Mouse (Mus musculus) splenic B cell, adult 2 months (primary cell): ENCODE measurements at regions not wholly inside any gene's neighbourhood (a gene's known extent, or its start where the extent isn't known, plus 50 kb on each side); places are given as distances from the start of the nearest gene placed in this dataset.

ENCODE experiments used
- DNase-seq: peaks from one replicate; pipeline ENCODE4 v3.0.0-alpha.2; 2011; ENCODE audit warnings: low read depth, low spot score
- H3K27me3 ChIP-seq: 2 replicates; pipeline ENCODE4 v1.6.1; 2012; ENCODE audit warnings: mild to moderate bottlenecking, low read length, moderate library complexity, mixed read lengths; ENCODE audit not compliant: control insufficient read depth, poor library complexity, insufficient read depth, severe bottlenecking
- H3K36me3 ChIP-seq: 2 replicates; pipeline ENCODE4 v1.6.1; 2012; ENCODE audit warnings: mild to moderate bottlenecking, low read length, moderate library complexity, mixed read lengths; ENCODE audit not compliant: control insufficient read depth, poor library complexity, insufficient read depth, severe bottlenecking

- no peaks in the 10 kb centered on the region for H3K36me3 ChIP-seq
- DNase-seq = no peak
Observed at GRCm38 (mm10) chr2:131673351-131673750, 111.3 kb upstream of the Adra1d start.

DNA sequence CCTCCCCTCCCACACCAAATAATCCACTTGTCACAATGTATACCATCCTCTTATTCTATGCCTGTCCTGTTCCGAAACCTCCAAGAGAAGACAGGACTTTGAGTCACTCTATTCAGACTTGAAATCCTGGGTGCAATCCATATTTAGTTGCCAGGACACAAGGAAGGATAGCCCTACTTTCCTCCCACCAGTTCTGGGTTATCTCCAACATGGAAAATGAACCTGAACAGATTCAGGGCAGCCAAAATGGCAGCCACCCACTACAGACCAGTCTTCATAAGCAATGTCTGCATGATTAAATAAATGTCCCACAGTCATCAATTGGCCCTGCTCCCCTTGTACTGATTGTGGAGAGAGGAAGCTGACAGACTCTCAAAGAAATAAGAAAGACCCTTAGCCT, 110.6 kb upstream of the Adra1d start:
- Histone ChIP-seq H3K36me3 (no peaks in the 10 kb centered on the region), H3K27me3 (no peaks in the 10 kb centered on the region)
- no peak for DNase-seq

More at GRCm38 (mm10) chr2:131673351-131673750, 111.3 kb upstream of the Adra1d start:
- no peaks in the 10 kb centered on the region for H3K27me3 ChIP-seq

DNA sequence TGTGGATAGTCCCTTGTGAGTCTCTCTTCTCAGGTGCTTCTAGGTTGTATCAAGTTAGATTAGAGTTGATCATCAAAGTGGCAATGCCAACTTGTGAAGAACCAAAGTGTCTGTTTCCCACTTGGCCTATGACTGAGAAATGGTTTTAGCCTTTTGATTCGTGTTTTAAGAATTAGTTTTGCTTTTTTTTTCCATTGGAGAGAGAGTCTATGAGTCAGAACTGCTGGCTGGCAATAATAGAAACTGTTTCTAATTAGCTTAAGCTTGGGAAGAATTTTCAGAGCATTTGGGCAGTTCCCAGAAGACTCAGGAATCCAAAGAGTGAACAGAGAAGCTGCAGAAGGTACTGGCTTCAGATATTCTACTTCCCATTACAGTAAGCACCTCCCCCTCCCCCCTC, 110.1 kb upstream of the Adra1d start:
- Histone ChIP-seq H3K36me3 (no peaks in the 10 kb centered on the region), H3K27me3 (no peaks in the 10 kb centered on the region)
- DNase-seq = no peak

DNA sequence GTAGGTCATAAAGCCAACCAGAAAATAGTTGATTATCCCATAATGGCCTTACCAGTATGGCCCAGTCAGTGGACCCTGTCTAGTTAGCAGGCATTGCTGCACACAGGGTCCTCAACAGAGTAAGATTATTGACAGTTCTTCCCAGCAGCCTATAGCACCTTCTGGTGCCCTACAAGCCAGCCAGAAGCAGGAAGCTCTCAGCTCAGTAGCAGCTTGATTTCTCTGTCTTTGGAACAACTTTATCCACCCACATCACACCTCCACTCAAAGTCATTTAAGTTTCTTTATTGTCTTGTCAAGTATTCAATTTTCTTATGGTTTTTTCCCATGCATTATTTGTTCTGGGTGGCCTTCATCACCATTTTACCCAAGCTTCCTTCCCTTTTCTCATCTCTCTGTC, 108.8 kb upstream of the Adra1d start:
- H3K27me3 ChIP-seq = no peaks in the 10 kb centered on the region
- no peak for DNase-seq
- no peaks in the 10 kb centered on the region for H3K36me3 ChIP-seq

- Histone ChIP-seq H3K36me3 (no peaks in the 10 kb centered on the region), H3K27me3 (no peaks in the 10 kb centered on the region)
- no peak for DNase-seq
Observed at GRCm38 (mm10) chr2:131667874-131668273, 105.8 kb upstream of the Adra1d start.

DNA sequence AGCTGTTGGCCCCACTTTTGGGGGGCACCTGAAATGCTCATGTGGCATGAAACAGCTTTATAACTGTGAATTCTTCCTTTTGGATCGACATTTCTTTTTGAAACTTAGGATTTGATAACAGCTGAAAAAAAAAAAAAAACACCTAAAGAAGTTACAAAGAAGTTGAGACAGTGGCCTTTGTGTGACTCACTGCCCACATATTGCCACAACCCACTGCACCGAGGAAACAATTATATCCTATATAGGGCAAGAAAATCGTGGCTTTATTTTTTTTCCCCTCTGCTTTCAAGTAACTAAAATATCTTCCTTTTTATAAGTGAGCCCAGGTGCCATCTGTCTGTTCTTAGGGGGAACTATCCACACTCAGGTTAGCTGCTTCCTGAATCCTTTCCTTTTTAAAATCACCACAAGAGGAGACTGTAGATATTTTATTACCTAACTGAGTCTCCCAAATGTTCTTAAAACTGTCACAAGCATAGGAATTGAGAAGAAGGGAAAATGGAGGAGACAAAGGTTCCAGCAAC, 104.8 kb upstream of the Adra1d start:
- DNase-seq = no peak
- H3K36me3 ChIP-seq = no peaks in the 10 kb centered on the region
- no peaks in the 10 kb centered on the region for H3K27me3 ChIP-seq

DNA sequence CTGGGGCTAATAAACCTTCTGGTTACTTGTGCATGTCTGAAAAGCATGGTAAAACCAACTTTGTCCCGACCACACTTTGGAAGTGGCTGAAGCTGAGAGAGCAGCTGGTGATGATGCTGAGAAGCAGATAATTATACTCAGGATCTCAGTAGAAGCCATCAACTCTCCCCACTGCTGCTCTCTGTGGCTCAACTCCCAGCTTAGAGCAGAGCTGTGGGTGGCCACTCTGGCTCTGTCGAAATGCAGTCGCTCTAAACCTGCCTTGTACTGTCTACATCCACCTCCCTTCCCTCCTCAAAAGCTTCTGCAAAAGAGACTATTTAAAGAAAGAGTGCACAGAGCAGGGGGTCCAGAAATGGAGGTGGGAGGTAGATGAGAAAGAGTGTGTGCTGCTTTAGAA, 102.5 kb upstream of the Adra1d start:
- no peaks in the 10 kb centered on the region for H3K27me3 ChIP-seq
- DNase-seq = no peak
- no peaks in the 10 kb centered on the region for H3K36me3 ChIP-seq

- DNase-seq = no peak
- no peaks in the 10 kb centered on the region for H3K27me3 ChIP-seq
- no peaks in the 10 kb centered on the region for H3K36me3 ChIP-seq
Observed at GRCm38 (mm10) chr2:131663199-131663809, 101.2 kb upstream of the Adra1d start.

- no peaks in the 10 kb centered on the region for H3K36me3 ChIP-seq
- DNase-seq = no peak
- H3K27me3 ChIP-seq = no peaks in the 10 kb centered on the region
Observed at GRCm38 (mm10) chr2:131652197-131652596, 90.1 kb upstream of the Adra1d start.

DNA sequence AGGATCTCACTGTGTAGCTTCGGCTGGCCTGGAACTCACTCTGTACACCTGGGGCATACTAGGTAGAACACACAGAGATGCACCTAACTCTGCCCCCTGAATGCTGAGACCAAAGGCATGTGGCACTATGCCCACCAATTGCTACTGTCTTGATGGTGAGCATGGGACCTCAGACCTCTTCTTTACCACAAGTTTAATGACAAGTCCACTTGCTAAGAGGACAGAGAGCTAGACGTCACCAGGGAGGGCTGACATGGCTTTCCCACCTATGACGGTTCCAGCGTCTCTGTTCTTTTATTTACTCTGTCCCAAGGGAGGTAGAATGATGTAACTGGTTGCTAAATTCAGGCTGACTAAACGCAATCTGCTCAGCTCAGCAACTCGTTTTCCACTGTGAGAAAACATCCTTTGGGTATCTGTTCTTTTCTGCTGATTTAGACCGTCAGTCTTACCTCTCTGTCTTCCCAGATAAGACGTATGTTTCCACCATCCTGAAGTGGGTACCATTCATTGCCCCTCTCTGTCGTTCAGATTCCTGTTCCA, 88.6 kb upstream of the Adra1d start:
- Histone ChIP-seq H3K36me3 (no peaks in the 10 kb centered on the region), H3K27me3 (no peaks in the 10 kb centered on the region)
- DNase-seq = no peak

DNA sequence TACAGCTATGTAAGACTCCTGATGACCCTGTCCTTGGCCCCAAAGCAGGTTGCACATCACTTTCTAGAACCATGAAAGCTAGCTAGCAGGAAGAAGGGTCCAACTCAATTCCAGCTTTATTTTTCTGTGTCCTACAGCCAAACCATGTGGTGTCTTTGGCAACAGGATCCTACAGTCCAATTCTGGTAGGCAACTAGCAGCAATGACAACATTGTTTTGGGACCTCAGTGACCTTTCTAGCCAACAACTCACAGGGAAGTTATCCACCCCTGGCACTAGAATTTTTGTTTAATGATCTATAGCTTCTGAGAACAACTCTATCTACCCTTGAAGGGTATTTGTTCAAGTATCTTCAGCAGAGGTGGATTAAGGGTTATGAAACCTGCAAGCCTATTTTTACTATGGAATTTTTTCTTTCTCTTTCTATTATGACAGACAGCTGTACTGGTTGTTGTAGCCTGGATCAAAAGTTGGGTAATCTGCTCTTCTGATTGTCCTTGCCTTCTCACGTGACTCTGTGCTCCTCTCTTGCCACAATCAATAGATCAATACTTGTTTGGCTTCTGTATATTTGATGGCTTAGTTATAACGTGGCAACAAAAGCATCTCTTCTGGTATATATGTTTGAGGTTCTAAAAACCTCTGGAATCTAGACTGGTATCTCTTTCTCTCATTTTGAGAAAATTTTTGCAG, 82.2 kb upstream of the Adra1d start:
- no peaks in the 10 kb centered on the region for H3K27me3 ChIP-seq
- no peak for DNase-seq
- H3K36me3 ChIP-seq = no peaks in the 10 kb centered on the region

- H3K27me3 ChIP-seq = no peaks in the 10 kb centered on the region
- DNase-seq = no peak
Observed at GRCm38 (mm10) chr2:131642456-131642855, 80.4 kb upstream of the Adra1d start.

GRCm38 (mm10) chr2:131638996-131639605, 77.0 kb upstream of the Adra1d start:
- DNase-seq = no peak
- Histone ChIP-seq H3K36me3 (no peaks in the 10 kb centered on the region), H3K27me3 (no peaks in the 10 kb centered on the region)

More at GRCm38 (mm10) chr2:131642456-131642855, 80.4 kb upstream of the Adra1d start:
- H3K36me3 ChIP-seq = no peaks in the 10 kb centered on the region

- no peak for DNase-seq
- Histone ChIP-seq H3K36me3 (no peaks in the 10 kb centered on the region), H3K27me3 (no peaks in the 10 kb centered on the region)
Observed at GRCm38 (mm10) chr2:131635791-131636190, 73.7 kb upstream of the Adra1d start.

DNA sequence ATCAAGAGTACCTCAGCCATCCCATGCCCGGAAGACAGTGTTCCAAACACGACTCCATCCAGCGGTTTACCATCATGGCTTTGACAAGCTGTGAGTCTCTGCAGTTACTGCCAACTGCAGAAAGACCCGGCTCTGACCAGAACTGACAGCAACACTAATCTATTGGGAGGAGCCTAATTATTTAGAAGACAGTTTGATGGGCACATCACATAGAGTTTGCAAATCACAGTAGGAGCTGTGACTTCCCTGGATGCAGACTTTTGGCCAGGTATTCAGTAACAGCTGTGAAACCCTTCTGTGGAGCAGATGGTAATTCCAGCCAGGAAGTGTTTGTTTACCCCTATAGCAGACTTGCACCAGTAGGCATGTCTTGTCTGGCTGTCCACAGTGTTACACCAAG, 55.8 kb upstream of the Adra1d start:
- no peak for DNase-seq
- no peaks in the 10 kb centered on the region for H3K36me3 ChIP-seq
- no peaks in the 10 kb centered on the region for H3K27me3 ChIP-seq
